ENCODE assay signal across 14 mouse cellular contexts in genomic region chr6:52009385-52009784, GRCm38 (mm10).
"Had no signal": no experiment of that assay in that cellular context is flagged by ENCODE, and none has a peak within 500 bp of the region (broad histone marks: within the 10 kb centered on the region; RNA-seq: fewer than 3 reads in every experiment).

No protein-coding gene starts in this region.

- H3K27ac ChIP-seq: kidney, postnatal 0 days; limb, embryonic 13.5 days; liver, embryonic 15.5 days; midbrain, embryonic 12.5 days; stomach, embryonic 15.5 days had no signal

- H3K4me3 ChIP-seq: limb, embryonic 13.5 days; liver, embryonic 15.5 days; midbrain, embryonic 12.5 days; stomach, embryonic 15.5 days had no signal

- DNase-seq: layer of hippocampus, adult 9-11 months; layer of hippocampus, postnatal 36 days; lung, adult 2 months; lung, postnatal 36 days; right cerebral cortex, postnatal 14 days; thymus, adult 2 months; thymus, postnatal 25 days had no signal

- H3K36me3 ChIP-seq: limb, embryonic 13.5 days; liver, embryonic 15.5 days; midbrain, embryonic 12.5 days; stomach, embryonic 15.5 days had no signal

- ATAC-seq: intestine, embryonic 16.5 days; midbrain, embryonic 16.5 days had no signal

- H3K27me3 ChIP-seq: stomach, embryonic 15.5 days had no signal

- H3K4me2 ChIP-seq: limb, embryonic 13.5 days; liver, embryonic 15.5 days; midbrain, embryonic 12.5 days; stomach, embryonic 15.5 days had no signal

- H3K9me3 ChIP-seq: limb, embryonic 13.5 days; liver, embryonic 15.5 days; midbrain, embryonic 12.5 days; stomach, embryonic 15.5 days had no signal

- H3K9ac ChIP-seq: limb, embryonic 13.5 days; liver, embryonic 15.5 days; midbrain, embryonic 12.5 days; stomach, embryonic 15.5 days had no signal
